Mouse (Mus musculus) G1E (cell line): ENCODE measurements around the gene Smyd4.

Experiments used
- CTCF ChIP-seq: IDR thresholded peaks from 2 replicates; pipeline ENCODE4 v1.5.1; 2012; ENCODE audit warnings: low read depth, low read length, inconsistent platforms, mixed read lengths
- GATA1 ChIP-seq: IDR thresholded peaks from 2 replicates; pipeline ENCODE4 v1.6.1; 2012; ENCODE audit warnings: borderline replicate concordance, low read length, inconsistent platforms, mixed read lengths
- POLR2AphosphoS5 ChIP-seq: IDR thresholded peaks from 2 replicates; pipeline ENCODE4 v1.6.1; 2012; ENCODE audit warnings: low read depth, low read length, inconsistent platforms; ENCODE audit not compliant: insufficient replicate concordance
- TAL1 ChIP-seq: conservative IDR thresholded peaks from 2 replicates; pipeline ENCODE4 v1.6.1; 2012; ENCODE audit warnings: low read depth, low read length, inconsistent platforms, mixed read lengths

DNA sequence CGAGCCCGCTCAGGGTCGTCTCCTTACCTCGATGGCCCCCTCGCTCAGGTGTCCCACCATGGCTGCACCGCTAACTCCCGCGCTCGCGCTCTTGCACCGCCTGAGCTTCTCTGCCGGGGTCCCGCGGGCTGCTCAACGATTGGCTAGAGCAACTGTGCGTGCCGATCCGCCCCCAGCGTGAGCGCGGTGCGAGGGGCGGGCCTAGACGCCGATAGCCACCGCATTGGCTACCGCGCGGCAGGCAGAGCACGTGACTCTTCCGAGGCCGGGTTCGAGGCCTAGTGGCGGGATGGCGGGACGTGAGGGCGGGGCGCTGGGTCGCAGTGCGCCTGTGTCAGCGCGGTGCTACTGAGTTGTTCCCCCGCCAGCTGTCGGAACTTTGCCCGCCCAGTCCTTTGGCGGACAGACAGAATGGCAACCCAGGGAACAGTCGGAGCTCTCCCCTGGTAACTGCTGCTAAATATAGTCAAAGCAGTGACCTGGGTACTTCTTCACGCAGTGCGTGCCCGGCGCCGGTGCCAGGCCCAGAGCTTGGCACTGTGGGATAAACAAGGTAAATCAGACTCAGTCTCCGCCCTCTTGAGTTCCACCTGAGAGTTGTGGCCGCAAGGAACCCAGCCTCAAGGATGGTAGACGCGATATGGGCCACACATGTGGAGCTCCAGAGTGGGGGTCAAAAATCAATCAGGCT, at the start of gene Smyd4, which contains the start of gene Rpa1:
- no peak for TF ChIP-seq CTCF
- TF ChIP-seq GATA1, result no peak
- TF ChIP-seq TAL1, result no peak
- no peak for TF ChIP-seq POLR2AphosphoS5
